Mouse (Mus musculus) hindbrain, embryonic 11.5 days (tissue): ENCODE data around the gene Rftn1. TPM values are rescaled to one million over a fixed set of nuclear protein-coding genes. Genes with fewer than 3 reads are reported as not detected.

Experiments used
- ATAC-seq: fragments of 200-750 bp; cut with Nextera tagmentation; 2 replicates; pipeline ENCODE4 v1.8.0; 2017; ENCODE audit warnings: mild to moderate bottlenecking, moderate TSS enrichment, moderate library complexity; ENCODE audit not compliant: low FRiP score
- DNase-seq: peaks from one replicate; pipeline ENCODE4 v3.0.0-alpha.2; 2015; ENCODE audit warnings: low spot score
- H3K27ac ChIP-seq: fragments of 300-500 bp; sonication (generic); 2 replicates; pipeline ENCODE4 v1.5.1; 2014; ENCODE audit warnings: mild to moderate bottlenecking, low read depth, low read length
- H3K27me3 ChIP-seq: fragments of 300-500 bp; sonication (generic); 2 replicates; pipeline ENCODE4 v1.6.1; 2014; ENCODE audit warnings: mild to moderate bottlenecking, low read length, moderate library complexity, mixed read lengths; ENCODE audit not compliant: control insufficient read depth, insufficient read depth
- H3K36me3 ChIP-seq: fragments of 300-500 bp; sonication (generic); 2 replicates; pipeline ENCODE4 v1.6.1; 2014; ENCODE audit warnings: mild to moderate bottlenecking, low read length, moderate library complexity, mixed read lengths; ENCODE audit not compliant: control insufficient read depth, insufficient read depth
- H3K4me1 ChIP-seq: fragments of 300-500 bp; sonication (generic); replicated peaks from 2 replicates; pipeline ENCODE4 v1.6.1; 2014; ENCODE audit warnings: low read length, mixed read lengths; ENCODE audit not compliant: control insufficient read depth, insufficient read depth
- H3K4me2 ChIP-seq: fragments of 300-500 bp; sonication (generic); replicated peaks from 2 replicates; pipeline ENCODE4 v1.6.1; 2014; ENCODE audit warnings: mild to moderate bottlenecking, low read depth, low read length
- H3K4me3 ChIP-seq: fragments of 300-500 bp; sonication (generic); 2 replicates; pipeline ENCODE4 v1.5.1; 2014; ENCODE audit warnings: low read depth, low read length
- H3K9ac ChIP-seq: fragments of 300-500 bp; sonication (generic); 2 replicates; pipeline ENCODE4 v1.6.1; 2014; ENCODE audit warnings: low read depth, low read length
- H3K9me3 ChIP-seq: fragments of 300-500 bp; sonication (generic); 2 replicates; pipeline ENCODE4 v1.6.1; 2016; ENCODE audit warnings: low read length; ENCODE audit not compliant: control insufficient read depth
- WGBS: fragments of 180-500 bp; shearing (Covaris S2); extraction: QIAGEN DNeasy Blood & Tissue Kit; methylation state at CpG from one replicate; pipeline ENCODE4 v1.1.7; 2014; 5-methylcytosine and 5-hydroxymethylcytosine counted together
- polyA plus RNA-seq: library from polyadenylated mRNA; unstranded; fragments of >200 nt; fragmentation: Nextera tagmentation; extraction: Ambion mirVana; gene quantifications from 2 replicates; pipeline ENCODE4 v1.2.1, GENCODE M21; 2014

Gene Rftn1
- 5.3 and 5.6 TPM in 2 replicates for polyA plus RNA-seq

- ATAC-seq, result peak; percentile 55
- Histone ChIP-seq H3K4me2 (peak within 1 kb of the TSS; percentile 100), H3K36me3 (no peaks in the 10 kb centered on the region), H3K27ac (no peak within 1 kb of the TSS), H3K27me3 (peaks cover 28% of the 10 kb centered on the region), H3K4me1 (peaks cover 7% of the 10 kb centered on the region; the same call in 1 of the 2 replicates), H3K4me3 (peak within 1 kb of the TSS; percentile 57), H3K9me3 (no peaks in the 10 kb centered on the region), H3K9ac (peak within 1 kb of the TSS; percentile 53)
- peak; percentile 61 for DNase-seq
- 1% methylated on average over 63 of the region's 79 CpGs for WGBS
Measured at GRCm38 (mm10) chr17:50190131-50191015, at the start of gene Rftn1. Rftn1 (minus strand) TSS chr17:50190674.

- Histone ChIP-seq H3K27me3 (no peaks in the 10 kb centered on the region), H3K9me3 (no peaks in the 10 kb centered on the region), H3K9ac (no peak overlapping the region), H3K4me1 (peaks cover 4% of the 10 kb centered on the region; the same call in 1 of the 2 replicates), H3K27ac (no peak overlapping the region), H3K4me2 (no peak overlapping the region), H3K36me3 (no peaks in the 10 kb centered on the region), H3K4me3 (no peak overlapping the region)
- ATAC-seq (no peak), DNase-seq (no peak)
- 72% methylated on average over 11 of the region's 11 CpGs for WGBS
Measured at GRCm38 (mm10) chr17:50237818-50238610, 47.5 kb upstream of the Rftn1 start.

GRCm38 (mm10) chr17:50237436-50237709, 46.9 kb upstream of the Rftn1 start:
- DNase-seq, result peak; percentile 89
- Histone ChIP-seq H3K27ac (peak overlapping the region; percentile 64), H3K9ac (no peak overlapping the region)

GRCm38 (mm10) chr17:50236702-50237435, 46.4 kb upstream of the Rftn1 start:
- ATAC-seq, result peak; percentile 91
- no peak overlapping the region for H3K9ac ChIP-seq
- peaks cover 4% of the 10 kb centered on the region; the same call in 1 of the 2 replicates for H3K4me1 ChIP-seq
- DNase-seq, result peak; percentile 75
- 0 out of 2 replicates have a peak overlapping the region, but pooled peaks have one; percentile 22 for H3K4me2 ChIP-seq
- peak overlapping the region; percentile 64 for H3K27ac ChIP-seq
- H3K9me3 ChIP-seq, result no peaks in the 10 kb centered on the region
- H3K36me3 ChIP-seq, result no peaks in the 10 kb centered on the region
- 26% methylated on average over 9 of the region's 9 CpGs for WGBS
- H3K27me3 ChIP-seq, result no peaks in the 10 kb centered on the region
- H3K4me3 ChIP-seq, result no peak overlapping the region

More at GRCm38 (mm10) chr17:50237436-50237709, 46.9 kb upstream of the Rftn1 start:
- Histone ChIP-seq H3K36me3 (no peaks in the 10 kb centered on the region), H3K4me1 (peaks cover 4% of the 10 kb centered on the region; the same call in 1 of the 2 replicates), H3K9me3 (no peaks in the 10 kb centered on the region), H3K4me2 (0 out of 2 replicates have a peak overlapping the region, but pooled peaks have one; percentile 22), H3K27me3 (no peaks in the 10 kb centered on the region), H3K4me3 (no peak overlapping the region)
- 10% methylated on average over 8 of the region's 8 CpGs for WGBS
- peak; percentile 89 for ATAC-seq

- WGBS, result 40% methylated on average over 13 of the region's 13 CpGs
- H3K27ac ChIP-seq, result peak overlapping the region; percentile 64
- no peaks in the 10 kb centered on the region for H3K36me3 ChIP-seq
- H3K9ac ChIP-seq, result no peak overlapping the region
- no peak overlapping the region for H3K4me2 ChIP-seq
- peak; percentile 60 for ATAC-seq
- H3K27me3 ChIP-seq, result no peaks in the 10 kb centered on the region
- peak; percentile 44 for DNase-seq
- no peaks in the 10 kb centered on the region for H3K9me3 ChIP-seq
- H3K4me3 ChIP-seq, result no peak overlapping the region
- peaks cover 4% of the 10 kb centered on the region; the same call in 1 of the 2 replicates for H3K4me1 ChIP-seq
Measured at GRCm38 (mm10) chr17:50235943-50236701, 45.6 kb upstream of the Rftn1 start.

GRCm38 (mm10) chr17:50233956-50234355, 43.5 kb upstream of the Rftn1 start:
- 92% methylated on average over 5 of the region's 5 CpGs for WGBS
- H3K27me3 ChIP-seq, result no peaks in the 10 kb centered on the region
- no peak for ATAC-seq
- no peak overlapping the region for H3K4me3 ChIP-seq
- H3K9me3 ChIP-seq, result no peaks in the 10 kb centered on the region
- H3K4me1 ChIP-seq, result peaks cover 4% of the 10 kb centered on the region; the same call in 1 of the 2 replicates
- no peaks in the 10 kb centered on the region for H3K36me3 ChIP-seq
- DNase-seq, result no peak
- H3K4me2 ChIP-seq, result no peak overlapping the region
- H3K27ac ChIP-seq, result no peak overlapping the region
- H3K9ac ChIP-seq, result no peak overlapping the region

- Histone ChIP-seq H3K27me3 (no peaks in the 10 kb centered on the region), H3K4me3 (no peak overlapping the region), H3K9me3 (no peaks in the 10 kb centered on the region), H3K36me3 (no peaks in the 10 kb centered on the region), H3K27ac (no peak overlapping the region), H3K9ac (no peak overlapping the region), H3K4me2 (no peak overlapping the region), H3K4me1 (peaks cover 4% of the 10 kb centered on the region; the same call in 1 of the 2 replicates)
- no peak for DNase-seq
- WGBS, result 93% methylated on average over 11 of the region's 11 CpGs
- no peak for ATAC-seq
Measured at GRCm38 (mm10) chr17:50232821-50233220, 42.3 kb upstream of the Rftn1 start.

- Histone ChIP-seq H3K4me2 (no peak overlapping the region), H3K27me3 (no peaks in the 10 kb centered on the region), H3K9ac (no peak overlapping the region), H3K4me3 (no peak overlapping the region), H3K9me3 (no peaks in the 10 kb centered on the region), H3K27ac (no peak overlapping the region), H3K4me1 (peaks cover 3% of the 10 kb centered on the region; the same call in 1 of the 2 replicates), H3K36me3 (no peaks in the 10 kb centered on the region)
- WGBS, result 89% methylated on average over 8 of the region's 8 CpGs
- ATAC-seq (no peak), DNase-seq (no peak)
Measured at GRCm38 (mm10) chr17:50231206-50231605, 40.7 kb upstream of the Rftn1 start.
